Mouse (Mus musculus): ENCODE data around the gene Dlg2.

The Dlg2 gene

DNA sequence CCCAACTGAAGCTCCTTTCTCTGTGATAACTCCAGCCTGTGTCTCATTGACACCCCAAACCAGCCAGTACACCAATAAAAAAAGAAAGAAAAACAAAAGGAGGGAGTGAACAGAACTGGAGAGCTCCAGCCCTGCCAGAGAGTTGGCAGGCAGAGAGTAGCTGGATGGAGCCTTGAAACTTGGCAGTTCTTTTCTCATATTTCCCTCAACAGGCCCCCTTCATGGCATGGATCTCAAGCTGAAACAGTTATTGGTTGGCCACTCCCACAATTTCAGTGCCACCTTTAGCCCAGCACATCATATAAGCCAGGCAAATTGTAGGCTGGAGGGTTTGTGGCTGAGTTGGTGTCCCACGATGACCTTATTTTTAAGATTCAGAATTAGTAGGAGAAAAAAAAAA is 2015.8 kb downstream of the Dlg2 start:
- no peak for DNase-seq

DNA sequence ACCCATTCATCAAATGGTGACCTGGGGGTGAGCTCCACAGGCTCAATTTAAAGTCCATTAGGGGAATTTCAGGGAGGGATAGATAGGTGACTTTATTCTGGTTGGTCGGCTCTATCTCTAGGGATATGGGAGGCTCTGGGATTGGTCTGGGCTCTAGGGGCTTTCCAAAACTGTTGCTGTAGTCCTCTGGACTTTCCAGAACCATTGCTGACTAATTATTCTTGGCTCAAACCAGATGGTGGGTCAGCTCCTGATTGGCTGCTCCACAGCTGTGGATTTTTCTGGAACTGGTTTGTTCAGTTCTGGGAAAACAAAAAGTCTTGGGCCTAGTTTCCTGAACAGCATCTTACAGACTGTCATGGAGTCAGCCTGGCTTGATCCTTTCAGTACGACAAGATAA is 2017.0 kb downstream of the Dlg2 start:
- no peak for DNase-seq

All from right cerebral cortex, postnatal 25 days (tissue).